ENCODE assay signal across 8 mouse cellular contexts in genomic region chr1:125910211-125910870, GRCm38 (mm10). TPM values are rescaled to one million over a fixed set of nuclear protein-coding genes. Genes with fewer than 3 reads are reported as not detected.
DNase-seq lines count a peak whose midpoint lies in the region; ATAC-seq lines count a peak whose summit lies in the region.

No protein-coding gene starts in this region.

- no peak overlapping the region for H3K9ac ChIP-seq in heart, embryonic 13.5 days
- H3K9ac ChIP-seq in neural tube, embryonic 13.5 days: peak overlapping the region; percentile 73

- 12% methylated on average over 14 of the region's 14 CpGs for WGBS in heart, embryonic 13.5 days
- WGBS in neural tube, embryonic 13.5 days: 7% methylated on average over 14 of the region's 14 CpGs

- peak overlapping the region; percentile 98 for H3K4me2 ChIP-seq in heart, embryonic 13.5 days
- peak overlapping the region; percentile 98 for H3K4me2 ChIP-seq in neural tube, embryonic 13.5 days

- no peak overlapping the region for H3K27ac ChIP-seq in heart, embryonic 13.5 days (replicated peaks)
- peak overlapping the region; percentile 9; the same call in 1 of the 2 replicates for H3K27ac ChIP-seq in neural tube, embryonic 13.5 days (replicated peaks)

- intact Hi-C loops in left cerebral cortex, postnatal 25 days (cut with DNase I): loop anchor here (5.0 kb wide), 1 partner anchor 118 kb away; no protein-coding TSS in a partner anchor

- H3K27me3 ChIP-seq in heart, embryonic 13.5 days (replicated peaks): peaks cover 65% of the 10 kb centered on the region
- peaks cover 29% of the 10 kb centered on the region for H3K27me3 ChIP-seq in neural tube, embryonic 13.5 days

- H3K4me1 ChIP-seq in heart, embryonic 13.5 days: peaks cover 27% of the 10 kb centered on the region
- H3K4me1 ChIP-seq in neural tube, embryonic 13.5 days (replicated peaks): peaks cover 35% of the 10 kb centered on the region

- peak overlapping the region; percentile 58 for H3K4me3 ChIP-seq in heart, embryonic 13.5 days
- peak overlapping the region; percentile 53 for H3K4me3 ChIP-seq in neural tube, embryonic 13.5 days

- no peak for ATAC-seq in heart, embryonic 13.5 days (ENCODE audit: extremely low read depth, insufficient number of reproducible peaks, low FRiP score, low TSS enrichment)
- ATAC-seq in neural tube, embryonic 13.5 days (ENCODE audit: low read depth): peak; percentile 38

- no peaks in the 10 kb centered on the region for H3K36me3 ChIP-seq in heart, embryonic 13.5 days
- H3K36me3 ChIP-seq in neural tube, embryonic 13.5 days: no peaks in the 10 kb centered on the region

- DNase-seq in adrenal gland, adult (ENCODE audit: inconsistent age in 2 of 2, low spot score in 1 of 2): peak; percentile 11 to 37
- no peak for DNase-seq in adrenal gland, adult 8-10 months
- DNase-seq in ovary, postnatal 10 days (ENCODE audit: low spot score): peak; percentile 2
- DNase-seq in ovary, postnatal 14 days (ENCODE audit: low spot score): no peak
- DNase-seq in left cerebral cortex, postnatal 25 days (ENCODE audit: low spot score in 2 of 2): peak; percentile 4 to 20
- DNase-seq in cerebellum, adult 9-11 months: no peak

- no peaks in the 10 kb centered on the region for H3K9me3 ChIP-seq in heart, embryonic 13.5 days
- no peaks in the 10 kb centered on the region for H3K9me3 ChIP-seq in neural tube, embryonic 13.5 days

RNA-seq across cellular contexts. Expression of gene Lypd1, which starts 2.6 kb away (rescaled TPM):
- total RNA-seq in adrenal gland, adult 8-10 months (2022): 10 to 100 TPM in 3 of 4 experiments, 1 to 10 TPM in 1; 9.9 to 17.8 (median 13.7) TPM
- 0.83 and 1.3 TPM in 2 replicates for polyA plus RNA-seq in heart, embryonic 13.5 days (2015; fragmentation: Nextera tagmentation; extraction: Ambion mirVana)
- total RNA-seq in left cerebral cortex, postnatal 25 days (2021): 100 to 1,000 TPM; 119 to 130 TPM
- 47.5 and 50.5 TPM in 2 replicates for polyA plus RNA-seq in neural tube, embryonic 13.5 days (2015; fragmentation: Nextera tagmentation; extraction: Ambion mirVana)

Comparison
In these comparisons a context has a peak if more than half of its experiments do, and no peak if none do; other contexts are left out.
1. DNase-seq: peak in adrenal gland, adult (2 of 2), ovary, postnatal 10 days (single experiment) and left cerebral cortex, postnatal 25 days (2 of 2); none in adrenal gland, adult 8-10 months (single experiment), ovary, postnatal 14 days (single experiment) and cerebellum, adult 9-11 months (single experiment).
2. RNA of gene Lypd1, which starts 2.6 kb away (total RNA-seq): 119 to 130 TPM in left cerebral cortex, postnatal 25 days; 9.9 to 17.8 TPM in adrenal gland, adult 8-10 months; every median in the first group is over 4 times any median in the second.